Mouse (Mus musculus) heart, adult 2 months (tissue): ENCODE data around the gene Ptges2. TPM values are rescaled to one million over a fixed set of nuclear protein-coding genes. Genes with fewer than 3 reads are reported as not detected.

Experiments used
- DNase-seq, 2 experiments: peaks; one replicate each; pipeline ENCODE4 v3.0.0; 2021
- H3K27ac ChIP-seq: fragments of 200-600 bp; 2 replicates; pipeline ENCODE4 v1.8.1; 2022
- H3K27me3 ChIP-seq: fragments of 200-500 bp; 2 replicates; pipeline ENCODE4 v1.6.1; 2012; ENCODE audit warnings: mild to moderate bottlenecking, low read length, inconsistent platforms, mixed read lengths; ENCODE audit not compliant: control insufficient read depth, insufficient read depth
- H3K36me3 ChIP-seq: fragments of 200-500 bp; 2 replicates; pipeline ENCODE4 v1.6.1; 2012; ENCODE audit warnings: low read length, inconsistent platforms; ENCODE audit not compliant: control insufficient read depth, insufficient read depth
- H3K4me1 ChIP-seq: fragments of 200-500 bp; 2 replicates; pipeline ENCODE4 v1.6.1; 2011; ENCODE audit warnings: low read length; ENCODE audit not compliant: control insufficient read depth, insufficient read depth
- H3K4me3 ChIP-seq: fragments of 200-600 bp; 2 replicates; pipeline ENCODE4 v1.8.1; 2022
- H3K79me2 ChIP-seq: fragments of 200-500 bp; replicated peaks from 2 replicates; pipeline ENCODE4 v1.6.1; 2012; ENCODE audit warnings: mild to moderate bottlenecking, inconsistent platforms, low read length, moderate library complexity, mixed read lengths; ENCODE audit not compliant: control insufficient read depth, insufficient read depth
- H3K9ac ChIP-seq: fragments of 200-500 bp; 2 replicates; pipeline ENCODE4 v1.6.1; 2012; ENCODE audit warnings: low read depth, mild to moderate bottlenecking, control low read depth, inconsistent platforms, low read length, mixed read lengths
- CTCF ChIP-seq: fragments of 200-600 bp; IDR thresholded peaks from 2 replicates; pipeline ENCODE4 v1.8.1; 2022; ENCODE audit warnings: antibody characterized with exemption, mild to moderate bottlenecking, moderate library complexity
- EP300 ChIP-seq: fragments of 200-500 bp; IDR thresholded peaks from 2 replicates; pipeline ENCODE4 v1.6.1; 2011; ENCODE audit warnings: low read depth, low read length, control low read depth; ENCODE audit not compliant: insufficient read depth
- POLR2A ChIP-seq: fragments of 200-500 bp; IDR thresholded peaks from 2 replicates; pipeline ENCODE4 v1.6.1; 2011; ENCODE audit warnings: mild to moderate bottlenecking, low read depth, low read length, control low read depth; ENCODE audit not compliant: insufficient read depth
- WGBS: fragments of 180-500 bp; shearing (Covaris S2); methylation state at CpG from one replicate; pipeline ENCODE4 v1.1.7; 2018; 5-methylcytosine and 5-hydroxymethylcytosine counted together
- intact Hi-C: fragments of 180-260 bp; cut with DNase I; formaldehyde crosslinking; loops from one replicate; pipeline ENCODE4 v1.15.1; 2025
- polyA plus RNA-seq: library from polyadenylated mRNA; depleted of rRNA; stranded (reverse); fragments of >200 nt; gene quantifications from 2 replicates; pipeline ENCODE4 v1.2.3, GENCODE M21; 2012
- total RNA-seq, 2 experiments: library from RNA; stranded (reverse); gene quantifications; 2 replicates each; pipeline ENCODE4 v1.2.3; 2021

The Ptges2 gene
- total and polyA plus RNA-seq, 3 experiments = 58.6 to 68.8 (median 68.2) TPM

DNA sequence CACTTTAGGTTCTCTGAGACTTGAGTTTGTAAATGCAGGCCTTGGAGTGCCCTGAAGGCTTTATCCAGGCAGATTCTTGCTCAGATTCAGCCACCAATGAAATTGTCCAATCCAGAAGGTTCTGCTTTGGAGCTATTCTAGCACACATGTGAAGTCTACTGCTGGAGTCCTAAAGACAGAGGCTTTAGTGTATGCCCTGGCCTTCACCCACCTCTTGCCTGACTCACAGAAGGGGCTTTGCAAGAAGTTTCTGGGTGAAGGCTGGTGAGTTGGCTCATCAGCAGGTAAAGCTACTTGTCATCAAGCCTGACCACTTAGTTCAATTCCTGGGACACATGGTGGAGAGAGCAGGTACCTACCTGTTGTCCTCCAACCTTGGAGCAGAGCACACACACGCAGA is 30.4 kb downstream of the Ptges2 start:
- Histone ChIP-seq H3K36me3 (peaks cover 3% of the 10 kb centered on the region; the same call in 1 of the 2 replicates), H3K9ac (no peak overlapping the region), H3K4me1 (peaks cover 37% of the 10 kb centered on the region), H3K79me2 (0 out of 2 replicates have a peak, but pooled peaks cover 2% of the 10 kb centered on the region), H3K27ac (no peak overlapping the region), H3K4me3 (no peak overlapping the region), H3K27me3 (no peaks in the 10 kb centered on the region)
- intact Hi-C loops = no loop called here
- TF ChIP-seq POLR2A (no peak), EP300 (no peak), CTCF (no peak)
- DNase-seq = no peak
- 95% methylated on average over 1 of the region's 1 CpGs for WGBS

DNA sequence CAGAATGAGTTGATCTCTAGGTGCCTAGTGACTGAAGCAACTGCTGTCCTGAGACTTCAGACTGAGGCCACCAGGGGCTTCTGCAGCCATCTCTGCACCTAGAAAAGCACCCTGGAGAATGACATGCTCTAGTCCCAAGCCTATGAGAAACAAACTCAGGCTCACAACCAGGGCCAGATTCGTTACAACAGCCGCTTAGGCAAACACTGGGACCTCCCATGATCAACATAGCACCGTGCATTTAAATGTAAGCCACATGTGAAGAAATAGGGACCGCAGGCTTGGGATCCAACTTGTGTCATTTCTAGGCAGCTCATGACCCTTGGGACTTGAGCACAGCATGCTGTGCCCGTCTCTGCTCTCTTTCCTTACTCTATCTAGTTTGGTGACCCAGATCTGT is 32.0 kb downstream of the Ptges2 start:
- H3K36me3 ChIP-seq = peaks cover 3% of the 10 kb centered on the region; the same call in 1 of the 2 replicates
- peaks cover 31% of the 10 kb centered on the region for H3K4me1 ChIP-seq
- intact Hi-C loops = no loop called here
- no peak overlapping the region for H3K27ac ChIP-seq
- 0 out of 2 replicates have a peak, but pooled peaks cover 2% of the 10 kb centered on the region for H3K79me2 ChIP-seq
- H3K4me3 ChIP-seq = no peak overlapping the region
- no peak overlapping the region for H3K9ac ChIP-seq
- TF ChIP-seq POLR2A (no peak), EP300 (no peak), CTCF (0 out of 2 replicates have a peak, but pooled peaks have one; percentile 2)
- no peak for DNase-seq
- H3K27me3 ChIP-seq = no peaks in the 10 kb centered on the region
- 66% methylated on average over 5 of the region's 5 CpGs for WGBS

DNA sequence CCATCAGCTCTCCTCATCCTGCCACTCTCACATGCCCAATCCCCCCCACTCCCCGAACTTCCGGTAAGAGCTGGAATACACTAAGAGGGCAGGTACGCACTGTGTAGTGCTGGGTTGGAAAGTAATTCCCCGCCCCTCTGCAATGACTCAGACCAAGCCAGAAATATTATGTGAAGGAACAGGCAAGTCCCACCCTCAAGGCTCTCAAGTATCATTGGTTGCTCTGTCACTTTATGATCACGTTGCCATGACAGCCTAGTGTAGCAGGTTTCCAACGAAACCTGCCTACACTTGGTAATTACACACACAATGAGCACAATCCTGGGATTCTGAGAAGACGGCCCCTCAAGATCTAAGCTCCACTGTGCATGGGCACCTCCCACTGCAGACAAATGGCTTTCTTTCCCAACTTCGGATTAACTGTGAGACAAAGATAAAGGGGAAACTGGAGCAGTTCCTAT is 32.6 kb downstream of the Ptges2 start:
- H3K4me1 ChIP-seq = peaks cover 28% of the 10 kb centered on the region
- peak in 1 of 2 experiments; percentile 13 for DNase-seq

DNA sequence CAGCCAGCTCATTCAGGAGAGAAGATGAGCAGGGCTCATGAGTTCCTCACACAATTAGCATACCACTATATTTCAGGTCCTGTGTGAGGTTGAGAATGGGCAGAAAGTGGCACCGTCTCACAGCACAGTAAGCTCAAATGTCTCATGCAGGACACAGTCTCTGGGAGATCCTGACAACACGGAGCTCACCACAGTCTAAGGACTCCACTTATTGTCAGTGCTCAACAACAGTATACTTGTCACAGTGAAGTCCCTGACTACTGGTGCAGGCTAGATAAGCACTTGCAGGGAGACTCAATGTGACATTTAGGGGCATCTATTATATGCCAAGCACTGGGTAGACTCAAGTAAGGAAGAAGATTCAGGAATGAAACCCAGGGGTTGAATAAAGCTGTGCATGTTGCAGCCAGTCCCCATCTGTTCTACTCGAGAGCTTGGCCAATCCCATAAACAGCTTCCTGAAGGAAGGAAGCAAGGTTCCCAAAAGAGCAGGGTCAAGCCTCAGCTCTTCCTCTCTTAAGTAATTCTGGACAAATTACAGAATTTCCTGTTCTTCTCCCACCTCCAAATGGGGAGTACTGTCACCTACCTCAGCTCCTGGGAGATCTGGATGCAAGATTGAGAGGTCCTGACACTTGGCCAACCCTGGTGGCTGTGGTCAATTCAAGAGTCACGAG is 33.7 kb downstream of the Ptges2 start:
- Histone ChIP-seq H3K79me2 (peaks cover 4% of the 10 kb centered on the region; the same call in 1 of the 2 replicates), H3K9ac (no peak overlapping the region), H3K4me3 (no peak overlapping the region), H3K27ac (peak overlapping the region; percentile 32), H3K27me3 (no peaks in the 10 kb centered on the region), H3K36me3 (no peaks in the 10 kb centered on the region; the same call in 1 of the 2 replicates), H3K4me1 (peaks cover 21% of the 10 kb centered on the region)
- 47% methylated on average over 4 of the region's 4 CpGs for WGBS
- TF ChIP-seq POLR2A (no peak), EP300 (0 out of 2 replicates have a peak, but pooled peaks have one; percentile 11)
- intact Hi-C loops = no loop called here
- peak in 1 of 2 experiments; percentile 15 for DNase-seq

More for the DNA sequence above, 32.6 kb downstream of the Ptges2 start:
- no peak overlapping the region for H3K9ac ChIP-seq
- WGBS = 41% methylated on average over 8 of the region's 8 CpGs
- no peaks in the 10 kb centered on the region; the same call in 1 of the 2 replicates for H3K36me3 ChIP-seq
- H3K27ac ChIP-seq = peak overlapping the region; percentile 32; the same call in 1 of the 2 replicates
- H3K4me3 ChIP-seq = no peak overlapping the region
- TF ChIP-seq EP300 (no peak), POLR2A (no peak), CTCF (no peak)
- intact Hi-C loops = no loop called here
- H3K79me2 ChIP-seq = 0 out of 2 replicates have a peak, but pooled peaks cover 2% of the 10 kb centered on the region
- H3K27me3 ChIP-seq = no peaks in the 10 kb centered on the region

DNA sequence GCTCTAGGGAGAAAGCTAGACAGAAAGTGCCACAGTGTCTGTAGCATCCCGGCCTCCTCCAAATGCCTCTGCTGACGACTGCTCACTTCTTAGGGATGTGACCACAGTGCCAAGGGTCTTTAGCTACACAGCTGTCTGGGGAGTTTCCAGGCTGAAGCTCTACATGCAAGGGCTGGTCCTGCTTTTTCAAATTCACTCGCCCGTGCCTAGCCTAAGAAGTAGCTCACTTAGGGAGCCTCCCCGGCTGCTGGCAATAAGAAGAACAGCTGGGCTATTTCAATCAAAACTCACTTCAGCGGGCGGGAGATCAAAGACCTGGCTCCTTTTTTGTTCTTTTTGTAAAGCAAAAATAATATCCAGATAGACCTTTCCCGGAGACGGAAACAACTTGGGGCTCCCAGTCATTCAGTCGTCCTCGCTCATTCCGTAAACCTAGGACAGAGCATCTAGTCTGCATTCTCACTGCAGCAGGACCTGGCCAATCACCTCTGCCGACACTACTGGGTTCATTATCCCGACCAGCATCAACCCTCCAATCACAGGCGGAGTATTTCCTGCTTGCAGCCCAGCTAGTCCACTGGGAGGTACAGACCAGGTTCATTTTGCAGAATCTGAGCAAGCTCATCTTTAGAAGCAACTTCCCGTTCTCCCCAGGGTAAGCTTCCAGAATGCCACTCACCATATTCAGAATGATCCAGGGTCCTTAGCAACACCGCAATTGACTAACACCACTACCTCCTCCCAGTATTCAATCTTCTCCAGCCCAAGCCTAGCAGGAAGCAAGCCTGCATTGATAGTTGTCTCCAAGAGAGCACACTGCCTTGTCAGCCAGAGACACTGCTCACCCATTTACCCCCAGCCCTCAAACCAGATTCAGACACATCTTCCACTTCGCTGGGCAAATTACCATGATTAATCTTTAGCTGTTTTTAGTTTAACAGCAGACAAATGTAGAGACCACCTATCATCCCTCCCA is 35.3 kb downstream of the Ptges2 start:
- intact Hi-C loops = no loop called here
- Histone ChIP-seq H3K27ac (peak overlapping the region; percentile 26), H3K9ac (peak overlapping the region; percentile 9), H3K27me3 (no peaks in the 10 kb centered on the region), H3K4me1 (peaks cover 20% of the 10 kb centered on the region), H3K79me2 (peaks cover 4% of the 10 kb centered on the region; the same call in 1 of the 2 replicates), H3K4me3 (peak overlapping the region; percentile 41), H3K36me3 (no peaks in the 10 kb centered on the region; the same call in 1 of the 2 replicates)
- 11% methylated on average over 18 of the region's 18 CpGs for WGBS
- TF ChIP-seq CTCF = no peak
- no peak for TF ChIP-seq EP300
- TF ChIP-seq POLR2A = peak; percentile 49; the same call in 1 of the 2 replicates
- peak; percentile 71 to 79 for DNase-seq
